Mouse (Mus musculus) natural killer cell, adult 2 months (primary cell): ENCODE results near the gene Dynlt1b.
"Not testable (repeated sequence)": the region's sequence is repeated elsewhere in the genome, so short reads cannot be mapped to it uniquely, and the experiment has no call there.

ENCODE experiments used
- DNase-seq, 2 experiments: peaks; one replicate each; pipeline ENCODE4 v3.0.0; 2022; ENCODE audit warnings: low spot score in 2 of 2

Dynlt1b gene

GRCm38 (mm10) chr17:6422805-6423204 lies 7.1 kb upstream of the Dynlt1b start:
- peak in 1 of 2 experiments; percentile 45 for DNase-seq

GRCm38 (mm10) chr17:6424294-6424980 lies 5.5 kb upstream of the Dynlt1b start:
- DNase-seq = peak; percentile 31 to 53

GRCm38 (mm10) chr17:6425325-6425724 lies 4.6 kb upstream of the Dynlt1b start:
- DNase-seq = not testable (repeated sequence)

GRCm38 (mm10) chr17:6426869-6427268 lies 3.0 kb upstream of the Dynlt1b start:
- DNase-seq = peak; percentile 70 to 87

- DNase-seq = not testable (repeated sequence)
Observed at GRCm38 (mm10) chr17:6428926-6429325, 986 bp upstream of the Dynlt1b start.

GRCm38 (mm10) chr17:6430410-6431001 lies 594 bp downstream of the Dynlt1b start:
- DNase-seq = not testable (repeated sequence)

- DNase-seq = peak in 1 of 2 experiments; percentile 53
Observed at GRCm38 (mm10) chr17:6432456-6432855, 2.5 kb downstream of the Dynlt1b start.

GRCm38 (mm10) chr17:6433691-6434090 lies 3.8 kb downstream of the Dynlt1b start:
- not testable (repeated sequence) for DNase-seq

- not testable (repeated sequence) for DNase-seq
Observed at GRCm38 (mm10) chr17:6438080-6438479, 8.2 kb downstream of the Dynlt1b start.

- DNase-seq = not testable (repeated sequence)
Observed at GRCm38 (mm10) chr17:6439913-6440312, 10.0 kb downstream of the Dynlt1b start.

GRCm38 (mm10) chr17:6440493-6441077 lies 10.7 kb downstream of the Dynlt1b start:
- DNase-seq = not testable (repeated sequence)

GRCm38 (mm10) chr17:6441254-6441653 lies 11.3 kb downstream of the Dynlt1b start:
- DNase-seq = not testable (repeated sequence)

- not testable (repeated sequence) for DNase-seq
Observed at GRCm38 (mm10) chr17:6442513-6442912, 12.6 kb downstream of the Dynlt1b start.

- not testable (repeated sequence) for DNase-seq
Observed at GRCm38 (mm10) chr17:6445794-6446587, 16.1 kb downstream of the Dynlt1b start.

- not testable (repeated sequence) for DNase-seq
Observed at GRCm38 (mm10) chr17:6448293-6448692, 18.4 kb downstream of the Dynlt1b start.

GRCm38 (mm10) chr17:6449166-6449565 lies 19.3 kb downstream of the Dynlt1b start:
- not testable (repeated sequence) for DNase-seq

GRCm38 (mm10) chr17:6451205-6451604 lies 21.3 kb downstream of the Dynlt1b start:
- not testable (repeated sequence) for DNase-seq

GRCm38 (mm10) chr17:6452689-6453088 lies 22.8 kb downstream of the Dynlt1b start:
- not testable (repeated sequence) for DNase-seq

- not testable (repeated sequence) for DNase-seq
Observed at GRCm38 (mm10) chr17:6454703-6455102, 24.8 kb downstream of the Dynlt1b start.

- not testable (repeated sequence) for DNase-seq
Observed at GRCm38 (mm10) chr17:6455883-6456282, 26.0 kb downstream of the Dynlt1b start.

GRCm38 (mm10) chr17:6456614-6457402 lies 26.9 kb downstream of the Dynlt1b start:
- not testable (repeated sequence) for DNase-seq
